Mouse (Mus musculus) WW6 (cell line): ENCODE measurements around the gene Sez6.

Experiments
- DNase-seq: peaks from one replicate; pipeline ENCODE4 v3.0.0-alpha.2; 2013; ENCODE audit warnings: low read depth, low spot score

Sez6 gene

DNA sequence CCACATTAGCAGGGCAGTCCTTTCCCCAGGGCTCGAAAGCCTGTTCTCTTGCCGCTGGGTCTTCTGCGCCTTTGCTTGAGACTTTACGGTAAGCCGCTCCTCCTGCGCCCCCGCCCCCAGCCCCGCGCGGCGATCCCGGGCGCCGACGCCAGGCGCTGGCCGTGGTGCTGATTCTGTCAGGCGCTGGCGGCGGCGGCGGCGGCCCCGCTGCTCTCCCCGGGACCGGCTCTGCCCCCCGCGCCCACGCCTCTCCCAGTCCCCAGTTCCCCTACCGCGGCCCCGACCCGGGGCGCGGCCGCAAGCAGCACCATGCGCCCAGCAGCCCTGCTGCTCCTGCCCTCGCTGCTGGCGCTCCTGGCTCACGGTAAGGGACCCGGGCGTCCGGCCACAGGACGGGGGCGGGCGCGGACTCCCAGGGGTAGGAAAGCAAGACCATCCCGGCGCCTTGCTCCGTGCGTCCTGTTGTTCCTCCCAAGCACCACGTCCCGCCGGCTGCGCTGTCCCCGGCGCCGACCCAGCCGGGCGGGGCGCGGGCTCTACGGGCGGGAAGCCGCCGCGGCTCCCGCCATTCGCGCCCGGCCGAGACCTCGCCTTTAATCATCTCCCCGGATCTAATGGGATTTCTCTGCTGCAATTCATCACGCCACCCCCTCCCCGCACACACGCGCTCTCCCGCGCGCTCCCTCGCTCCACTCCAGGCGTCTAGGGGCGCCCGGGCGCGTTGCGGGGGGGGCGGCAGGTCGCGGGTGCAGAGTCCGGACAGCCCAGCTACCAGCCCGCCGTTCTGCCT, at the start of gene Sez6:
Gene Sez6, plus strand, starts transcription at position 50 of the 790 bp plus-strand sequence.
- no peak for DNase-seq

- no peak for DNase-seq
Observed at GRCm38 (mm10) chr11:77884524-77885245, 45.9 kb upstream of the Sez6 start.

DNA sequence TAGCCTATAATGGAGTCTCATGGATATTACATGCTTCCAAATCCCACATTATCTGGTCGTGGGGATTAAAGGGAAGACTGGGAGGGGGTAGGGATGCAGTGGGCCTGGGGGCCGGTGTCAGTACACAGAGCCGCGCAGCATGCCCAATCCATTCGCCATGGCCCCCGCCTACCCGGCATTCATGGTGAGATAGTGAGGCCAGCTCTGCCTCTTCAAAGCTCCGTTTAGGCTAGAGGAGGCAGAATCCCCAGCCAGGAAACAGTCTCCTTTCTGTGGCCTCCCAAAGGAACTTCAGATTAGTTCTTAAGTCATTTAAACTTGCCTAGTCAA, 45.4 kb upstream of the Sez6 start:
- DNase-seq: no peak

- no peak for DNase-seq
Observed at GRCm38 (mm10) chr11:77887373-77887960, 43.1 kb upstream of the Sez6 start.

DNA sequence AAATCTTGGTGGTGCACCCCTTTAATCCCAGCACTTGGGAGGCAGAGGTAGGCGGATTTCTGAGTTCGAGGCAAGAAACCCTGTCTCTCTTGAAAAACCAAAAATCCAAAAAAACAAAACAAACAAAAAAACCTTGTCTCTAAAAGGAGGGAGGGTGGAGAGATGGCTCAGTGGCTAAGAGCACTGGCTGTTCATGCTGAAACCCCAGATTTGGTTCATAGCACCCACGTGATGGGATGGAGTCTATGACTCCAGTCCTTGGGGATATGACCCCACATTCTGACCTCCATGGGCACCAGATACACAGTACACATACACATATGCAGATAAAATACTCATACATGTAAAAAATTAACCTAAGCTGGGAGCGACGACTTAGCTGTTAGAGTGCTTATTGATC, 41.8 kb upstream of the Sez6 start:
- no peak for DNase-seq

DNA sequence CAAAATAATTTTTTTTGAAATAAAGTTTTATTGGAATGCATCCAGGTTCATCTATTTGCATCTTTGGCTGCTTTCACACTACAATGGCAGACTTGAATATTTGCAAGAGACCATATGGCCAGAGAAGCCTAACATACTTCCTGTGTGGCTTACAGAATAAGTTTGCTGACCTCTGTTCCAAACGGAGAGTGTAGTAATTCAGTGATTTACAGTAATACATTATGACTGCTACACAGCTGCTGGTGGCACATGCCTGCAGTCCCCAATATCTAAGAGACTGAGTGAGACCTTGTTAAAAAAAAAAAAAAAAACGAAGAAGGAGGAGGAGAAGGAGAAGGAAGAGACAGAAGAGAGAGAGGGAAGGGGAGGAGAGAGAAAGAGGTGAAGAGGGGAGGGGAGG, 41.1 kb upstream of the Sez6 start:
- DNase-seq: no peak

DNA sequence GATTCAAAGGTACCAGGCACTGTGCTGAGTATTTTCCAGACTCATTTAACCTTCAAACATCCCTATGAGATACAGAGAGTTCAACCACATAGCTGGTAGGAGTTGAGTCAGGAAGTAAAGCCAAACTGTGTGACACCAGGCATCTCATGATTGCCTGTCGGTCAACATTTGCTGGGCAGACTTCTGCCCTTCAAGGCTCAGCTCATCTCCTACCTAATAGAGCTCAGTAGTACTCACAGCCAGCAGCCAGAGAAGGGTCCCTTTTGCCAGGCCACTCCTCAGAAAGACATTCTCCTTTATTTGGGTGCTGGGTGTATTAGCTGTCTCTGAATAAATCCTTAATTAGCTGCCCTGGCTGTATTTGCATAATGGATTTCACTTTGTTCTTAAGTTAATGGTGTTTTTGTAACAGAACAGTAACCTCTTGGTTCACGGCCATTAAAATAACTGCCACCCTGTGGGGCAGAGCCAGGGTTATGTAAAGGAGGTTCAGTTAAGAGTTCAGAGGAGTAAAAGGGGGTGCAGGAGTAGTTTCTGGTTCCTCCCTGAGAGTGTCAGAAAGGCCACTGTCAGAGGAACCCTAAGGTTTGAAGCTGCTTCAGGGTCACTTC, 39.8 kb upstream of the Sez6 start:
- no peak for DNase-seq

GRCm38 (mm10) chr11:77892883-77893282, 37.7 kb upstream of the Sez6 start:
- no peak for DNase-seq

DNA sequence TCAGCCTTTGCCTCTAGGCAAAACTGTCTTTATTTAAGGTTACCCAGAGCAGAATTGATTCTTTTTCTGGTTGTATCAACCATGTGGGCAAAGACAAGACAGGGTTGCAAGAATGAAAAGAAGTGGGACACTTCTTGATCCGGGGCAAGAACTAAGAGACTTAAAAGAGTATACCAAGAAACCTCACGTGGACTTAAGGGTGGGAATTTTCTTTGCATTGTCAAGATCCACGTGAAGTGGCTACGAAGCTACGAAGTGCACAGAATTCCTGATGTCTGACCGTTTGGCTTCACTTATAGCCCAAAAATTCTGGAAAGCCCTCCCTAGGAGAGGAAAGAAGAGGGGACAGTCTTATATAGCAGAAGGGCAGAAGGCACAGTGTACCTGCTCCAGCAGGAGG, 37.3 kb upstream of the Sez6 start:
- no peak for DNase-seq

DNA sequence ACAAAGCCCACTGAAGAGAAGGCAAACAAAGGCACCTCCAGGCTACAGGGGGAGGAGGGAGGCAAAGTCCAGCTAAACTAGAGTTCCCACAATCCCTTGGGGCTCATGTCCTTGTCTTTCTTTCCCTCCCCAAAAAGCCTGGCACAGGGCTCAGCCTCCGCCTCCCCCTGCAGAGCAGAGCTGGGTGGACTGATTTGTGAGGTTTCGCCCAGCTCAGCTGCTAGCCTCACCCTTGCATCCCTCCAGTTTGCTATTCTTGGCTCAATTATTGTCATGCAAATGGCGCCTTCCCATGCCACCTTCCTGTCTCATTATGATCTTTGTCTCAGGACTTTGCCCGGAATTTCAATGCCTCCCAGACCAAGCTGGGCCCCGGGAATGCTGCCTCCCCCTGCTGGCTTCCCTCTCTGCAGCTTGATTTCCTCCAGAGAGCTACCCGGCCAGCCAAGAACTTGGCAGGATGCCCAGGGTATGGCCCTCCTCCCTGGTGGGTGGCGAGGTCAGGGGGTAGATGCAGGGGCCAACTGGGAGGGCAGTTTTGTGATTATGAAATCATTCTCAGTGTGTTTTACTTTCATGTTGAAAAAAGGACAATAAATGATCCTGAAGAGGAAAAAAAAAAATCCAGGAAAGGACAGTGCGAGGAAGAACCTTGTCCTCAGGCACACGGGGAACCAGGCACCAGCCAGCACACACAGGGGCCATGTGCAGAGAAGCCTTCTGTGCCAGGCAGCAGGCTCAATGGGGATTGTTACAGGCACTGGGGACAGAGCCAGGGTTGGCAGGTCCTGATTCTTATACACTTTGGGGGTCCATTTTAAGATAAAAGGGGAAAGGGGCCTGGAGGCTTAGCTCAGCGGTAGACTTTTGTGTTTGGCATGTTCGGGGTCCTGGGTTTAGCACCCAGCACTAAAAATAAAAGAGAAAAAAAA, 36.5 kb upstream of the Sez6 start, which contains the start of gene Pipox:
Gene Pipox, minus strand, starts transcription at position 310 of the 932 bp plus-strand sequence.
- DNase-seq: peak; percentile 96

DNA sequence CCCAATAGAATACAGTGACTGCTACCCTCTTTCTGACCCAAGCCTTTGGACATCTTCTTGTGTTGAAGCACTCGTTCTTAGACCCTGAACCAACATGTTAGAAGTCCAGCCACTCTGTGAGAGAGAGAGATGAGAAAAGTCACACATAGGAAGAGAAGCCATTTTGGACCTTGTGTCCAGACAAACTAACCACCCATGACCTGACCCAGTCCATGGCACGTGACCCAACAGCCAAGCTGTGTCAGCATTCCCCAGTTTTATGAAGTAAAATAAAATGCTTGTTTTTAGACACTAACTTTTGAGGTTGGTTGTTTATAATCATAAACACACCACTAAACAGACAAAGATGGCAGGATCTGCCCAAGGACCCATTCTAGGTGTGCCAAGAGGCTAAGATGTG, 35.6 kb upstream of the Sez6 start:
- DNase-seq: no peak

DNA sequence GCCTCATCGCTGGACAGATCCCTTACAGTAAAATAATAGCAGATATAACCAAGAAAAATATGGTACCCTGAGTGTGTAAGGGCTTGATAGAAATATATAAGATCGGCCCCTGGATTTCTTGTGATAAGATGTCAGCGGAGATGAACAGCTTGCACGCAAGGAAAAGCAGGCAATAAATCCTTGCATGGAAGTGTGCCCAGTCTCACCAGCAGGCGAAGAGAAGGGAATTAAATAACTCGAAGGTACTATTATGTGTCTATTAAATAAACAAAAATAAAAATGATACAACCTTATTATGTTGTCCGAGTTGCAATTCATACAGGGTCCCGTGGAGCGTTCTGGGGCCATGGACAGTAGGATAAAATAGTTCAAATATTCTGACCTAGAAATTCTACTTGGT, 34.6 kb upstream of the Sez6 start:
- DNase-seq: no peak

DNA sequence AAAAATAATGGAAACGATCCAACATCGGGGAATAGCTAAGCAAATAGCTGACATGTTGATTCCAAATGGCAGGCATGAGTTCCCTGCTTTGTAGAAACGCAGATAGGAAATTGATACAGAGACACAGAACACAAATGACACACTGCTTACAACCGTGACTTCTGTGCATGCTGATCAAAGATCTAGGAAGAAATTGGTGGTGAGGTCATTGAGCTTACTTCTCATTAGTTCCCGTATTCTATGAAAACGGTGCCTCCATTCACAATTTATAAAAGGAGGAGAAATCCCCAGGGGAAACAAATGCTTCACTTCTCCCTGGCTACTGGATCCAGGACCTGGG, 34.1 kb upstream of the Sez6 start:
- DNase-seq: no peak

DNA sequence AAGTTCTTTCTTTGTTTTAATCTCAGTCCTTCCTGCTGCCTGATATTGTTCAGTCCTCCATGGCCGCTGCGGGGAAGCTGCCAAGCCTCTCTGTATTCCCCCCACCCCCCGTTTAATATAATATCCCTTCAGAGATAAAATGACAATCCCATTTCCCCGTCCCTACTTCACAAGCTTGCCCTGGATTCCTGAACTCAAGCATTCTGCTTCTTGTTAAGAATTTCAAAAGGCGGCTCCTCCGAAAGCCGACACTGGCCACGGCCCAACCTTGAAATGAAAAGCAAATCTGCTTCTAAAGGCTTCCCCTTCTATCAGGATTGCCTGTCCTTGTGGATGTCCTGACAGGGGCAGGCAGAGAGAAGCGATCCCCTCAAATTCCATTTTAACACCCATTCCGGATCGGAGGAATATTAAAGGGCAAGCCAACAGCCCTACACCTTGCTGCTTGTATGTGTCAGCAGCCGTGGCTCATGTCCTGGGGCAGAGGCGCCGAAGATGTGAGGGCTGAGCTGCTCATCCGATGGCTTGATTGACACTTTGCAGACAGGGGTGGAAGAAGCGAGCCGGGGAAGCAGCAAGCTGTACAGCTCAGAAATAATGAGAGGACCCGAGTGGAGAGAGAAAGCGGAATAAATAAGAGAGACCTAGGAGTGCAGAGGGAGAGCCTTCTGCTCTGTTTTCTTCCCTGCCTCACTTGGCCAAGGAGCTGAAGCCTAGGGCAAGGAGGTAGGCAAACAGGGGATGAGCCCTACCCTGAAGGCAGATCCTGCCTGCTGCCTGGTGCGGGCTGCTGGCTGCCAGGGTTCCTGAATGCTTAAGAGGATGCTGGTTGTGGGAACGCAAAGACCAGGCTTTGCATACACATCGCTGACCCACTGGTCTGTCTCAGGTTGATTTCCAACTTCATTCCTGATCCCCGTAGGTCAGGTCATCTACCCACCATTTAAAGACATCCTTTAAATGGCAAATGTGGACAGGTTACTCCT, 33.5 kb upstream of the Sez6 start:
- DNase-seq: no peak

DNA sequence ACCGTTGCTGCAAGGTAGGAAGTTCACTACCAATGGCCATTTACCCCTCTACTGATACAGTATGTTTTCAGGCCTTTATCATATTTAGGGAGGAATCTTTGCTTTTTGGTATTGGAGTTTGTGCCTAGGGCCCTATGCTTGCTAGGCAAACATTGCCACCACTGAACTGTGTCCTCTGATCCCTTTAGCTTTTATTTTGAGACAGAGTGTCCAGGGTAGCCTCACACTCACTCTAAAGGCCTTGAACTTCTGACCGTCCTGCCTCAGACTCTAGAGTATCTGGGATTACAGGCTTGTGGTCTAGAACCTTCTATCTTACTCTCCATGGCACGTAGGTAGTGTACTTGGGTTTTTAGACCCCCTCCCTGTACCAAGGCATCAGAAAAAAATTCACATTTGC, 30.4 kb upstream of the Sez6 start:
- no peak for DNase-seq

GRCm38 (mm10) chr11:77900696-77901095, 29.9 kb upstream of the Sez6 start:
- DNase-seq: no peak

DNA sequence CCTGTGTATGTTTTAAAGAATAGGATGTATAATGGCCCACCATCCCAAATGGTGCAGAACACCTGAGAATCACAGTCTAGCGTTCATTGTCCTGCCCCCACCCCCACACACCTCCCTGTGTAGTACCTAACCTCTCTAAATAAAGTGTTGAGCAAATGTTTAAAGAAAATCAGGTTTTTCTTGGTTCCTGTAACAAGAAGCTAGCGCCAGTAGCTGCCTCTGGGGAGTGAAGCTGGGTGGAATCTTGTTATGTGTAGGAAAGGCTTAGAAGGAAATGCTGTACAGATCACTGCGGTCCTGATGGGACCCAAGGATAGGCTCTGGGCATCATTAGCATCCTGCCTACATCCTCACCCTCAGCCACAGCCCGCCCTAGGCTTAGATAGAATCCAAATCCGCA, 29.2 kb upstream of the Sez6 start:
- DNase-seq: no peak

- DNase-seq: no peak
Observed at GRCm38 (mm10) chr11:77901775-77902355, 28.7 kb upstream of the Sez6 start.

- DNase-seq: no peak
Observed at GRCm38 (mm10) chr11:77903761-77904160, 26.8 kb upstream of the Sez6 start.

DNA sequence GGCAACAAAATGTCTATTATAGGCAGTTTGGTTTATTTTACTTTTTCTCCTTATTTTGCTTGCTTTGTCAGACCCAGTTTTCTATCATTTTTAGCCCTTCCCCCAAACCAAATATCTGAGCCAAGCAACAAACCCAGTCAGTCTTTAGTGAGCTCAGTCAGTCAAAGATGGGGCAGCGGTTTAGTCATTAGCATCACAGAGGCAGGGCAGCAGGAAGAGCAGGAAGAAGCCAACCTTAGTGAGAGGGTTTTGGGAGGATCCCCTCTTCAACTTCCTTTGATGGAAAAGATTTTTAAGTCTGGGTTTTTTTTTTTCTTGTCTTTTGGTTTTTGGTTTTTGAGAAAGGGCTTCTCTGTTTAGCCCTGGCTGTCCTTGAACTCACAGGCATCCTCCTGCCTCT, 25.9 kb upstream of the Sez6 start:
- no peak for DNase-seq
